ENCODE assay signal across 8 mouse cellular contexts in genomic region chr5:147185174-147185915, GRCm38 (mm10). TPM values are rescaled to one million over a fixed set of nuclear protein-coding genes. Genes with fewer than 3 reads are reported as not detected.
DNase-seq lines count a peak whose midpoint lies in the region; ATAC-seq and TF ChIP-seq lines count a peak whose summit lies in the region.
"Had no signal": no experiment of that assay in that cellular context is flagged by ENCODE, and none has a peak within 500 bp of the region (broad histone marks: within the 10 kb centered on the region; RNA-seq: fewer than 3 reads in every experiment).

No protein-coding gene starts in this region.

- no peaks in the 10 kb centered on the region for H3K36me3 ChIP-seq in lung, embryonic 16.5 days (ENCODE audit: control insufficient read depth, insufficient read depth, low read length)
- H3K36me3 ChIP-seq in forebrain, embryonic 12.5 days (replicated peaks), result no peaks in the 10 kb centered on the region
- H3K36me3 ChIP-seq in intestine, postnatal 0 days (ENCODE audit: control insufficient read depth, insufficient read depth), result no peaks in the 10 kb centered on the region
- H3K36me3 ChIP-seq in stomach, embryonic 14.5 days (ENCODE audit: control insufficient read depth, insufficient read depth, low read length), result no peaks in the 10 kb centered on the region
- H3K36me3 ChIP-seq in thymus, adult 2 months (ENCODE audit: control insufficient read depth, insufficient read depth, low read length), result no peaks in the 10 kb centered on the region

- H3K9me3 ChIP-seq in lung, embryonic 16.5 days (ENCODE audit: control insufficient read depth, low read length), result no peaks in the 10 kb centered on the region
- H3K9me3 ChIP-seq in forebrain, embryonic 12.5 days, result peaks cover 6% of the 10 kb centered on the region
- peaks cover 9% of the 10 kb centered on the region for H3K9me3 ChIP-seq in intestine, postnatal 0 days (ENCODE audit: control insufficient read depth)
- H3K9me3 ChIP-seq in stomach, embryonic 14.5 days (ENCODE audit: control insufficient read depth, low read depth, low read length), result 0 out of 2 replicates have a peak, but pooled peaks cover 4% of the 10 kb centered on the region

- H3K4me3 ChIP-seq in lung, embryonic 16.5 days (ENCODE audit: low read length), result no peak overlapping the region
- peak overlapping the region; percentile 43 for H3K4me3 ChIP-seq in forebrain, embryonic 12.5 days (replicated peaks)
- H3K4me3 ChIP-seq in intestine, postnatal 0 days (ENCODE audit: low read depth, low read length), result peak overlapping the region; percentile 41; the same call in 1 of the 2 replicates
- peak overlapping the region; percentile 8; the same call in 1 of the 2 replicates for H3K4me3 ChIP-seq in stomach, embryonic 14.5 days (ENCODE audit: low read depth, low read length)
- no peak overlapping the region for H3K4me3 ChIP-seq in thymus, adult 2 months (ENCODE audit: control insufficient read depth, insufficient read depth, low read length)

- peaks cover 8% of the 10 kb centered on the region for H3K4me1 ChIP-seq in lung, embryonic 16.5 days (replicated peaks; ENCODE audit: control insufficient read depth, insufficient read depth, low read length)
- peaks cover 45% of the 10 kb centered on the region for H3K4me1 ChIP-seq in forebrain, embryonic 12.5 days
- H3K4me1 ChIP-seq in intestine, postnatal 0 days (replicated peaks; ENCODE audit: control insufficient read depth, insufficient read depth, low read length), result no peaks in the 10 kb centered on the region
- H3K4me1 ChIP-seq in stomach, embryonic 14.5 days (ENCODE audit: control insufficient read depth, insufficient read depth, low read length), result peaks cover 5% of the 10 kb centered on the region
- H3K4me1 ChIP-seq in thymus, adult 2 months (replicated peaks; ENCODE audit: control insufficient read depth, insufficient read depth, low read length), result no peaks in the 10 kb centered on the region

- no peak for TF ChIP-seq POLR2A in thymus, adult 2 months (IDR thresholded peaks at IDR 0.05; ENCODE audit: control insufficient read depth, extremely low read depth, insufficient read depth, low read length, poor library complexity)

- TF ChIP-seq CTCF in intestine, postnatal 0 days (IDR thresholded peaks at IDR 0.05; ENCODE audit: low read depth), result no peak
- TF ChIP-seq CTCF in thymus, adult 2 months (IDR thresholded peaks at IDR 0.05; ENCODE audit: borderline replicate concordance, control insufficient read depth, extremely low read depth, insufficient read depth, low read length, poor library complexity), result no peak

- H3K27ac ChIP-seq in lung, embryonic 16.5 days (ENCODE audit: low read length), result no peak overlapping the region
- H3K27ac ChIP-seq in forebrain, embryonic 12.5 days, result no peak overlapping the region
- no peak overlapping the region for H3K27ac ChIP-seq in intestine, postnatal 0 days (ENCODE audit: low read depth, low read length)
- no peak overlapping the region for H3K27ac ChIP-seq in stomach, embryonic 14.5 days (ENCODE audit: low read length)
- no peak overlapping the region for H3K27ac ChIP-seq in thymus, adult 2 months (ENCODE audit: control insufficient read depth, insufficient read depth, low read length)

- ATAC-seq in lung, embryonic 16.5 days (ENCODE audit: low read depth), result no peak
- ATAC-seq in forebrain, embryonic 12.5 days (ENCODE audit: low FRiP score), result no peak
- ATAC-seq in intestine, postnatal 0 days, result no peak
- ATAC-seq in stomach, embryonic 14.5 days (ENCODE audit: insufficient number of reproducible peaks, insufficient read depth, low FRiP score, low read depth), result no peak
- no peak for ATAC-seq in erythroid progenitor cell, adult 5-6 weeks (replicated peaks; ENCODE audit: low FRiP score, poor library complexity, severe bottlenecking)

- peaks cover 63% of the 10 kb centered on the region for H3K27me3 ChIP-seq in lung, embryonic 16.5 days (ENCODE audit: control insufficient read depth, insufficient read depth, low read depth, low read length)
- peaks cover 96% of the 10 kb centered on the region for H3K27me3 ChIP-seq in forebrain, embryonic 12.5 days
- H3K27me3 ChIP-seq in intestine, postnatal 0 days (replicated peaks; ENCODE audit: control insufficient read depth, insufficient read depth, low read length), result peaks cover 53% of the 10 kb centered on the region
- H3K27me3 ChIP-seq in stomach, embryonic 14.5 days (ENCODE audit: control insufficient read depth, insufficient read depth, low read length), result peaks cover 48% of the 10 kb centered on the region
- peaks cover 22% of the 10 kb centered on the region for H3K27me3 ChIP-seq in thymus, adult 2 months (ENCODE audit: control insufficient read depth, insufficient read depth, low read length)

- 4% methylated on average over 15 of the region's 19 CpGs for WGBS in lung, embryonic 16.5 days
- 10% methylated on average over 11 of the region's 19 CpGs for WGBS in forebrain, embryonic 12.5 days
- 12% methylated on average over 11 of the region's 19 CpGs for WGBS in intestine, postnatal 0 days
- WGBS in stomach, embryonic 14.5 days, result 5% methylated on average over 18 of the region's 19 CpGs
- 11% methylated on average over 19 of the region's 19 CpGs for whole genome bisulfite sequencing in thymus, adult 2 months

- no peak overlapping the region for H3K9ac ChIP-seq in lung, embryonic 16.5 days (ENCODE audit: low read length)
- no peak overlapping the region for H3K9ac ChIP-seq in forebrain, embryonic 12.5 days
- H3K9ac ChIP-seq in intestine, postnatal 0 days (ENCODE audit: low read depth, low read length), result no peak overlapping the region
- no peak overlapping the region for H3K9ac ChIP-seq in stomach, embryonic 14.5 days (replicated peaks; ENCODE audit: low read depth, low read length)

- H3K4me2 ChIP-seq in lung, embryonic 16.5 days (ENCODE audit: low read depth, low read length), result peak overlapping the region; percentile 32
- peak overlapping the region; percentile 65 for H3K4me2 ChIP-seq in forebrain, embryonic 12.5 days
- peak overlapping the region; percentile 65 for H3K4me2 ChIP-seq in intestine, postnatal 0 days (replicated peaks; ENCODE audit: low read depth)
- H3K4me2 ChIP-seq in stomach, embryonic 14.5 days (replicated peaks; ENCODE audit: low read depth, low read length), result peak overlapping the region; percentile 29; the same call in 1 of the 2 replicates

- no peak for DNase-seq in lung, postnatal 36 days
- DNase-seq in thymus, adult 2 months, result no peak
- DNase-seq: kidney, adult 11 months had no signal

RNA-seq across cellular contexts. Expression of gene Gsx1, which starts 3.2 kb away (rescaled TPM):
- not detected in 2 replicates for polyA plus RNA-seq in lung, embryonic 16.5 days (2015; fragmentation: Nextera tagmentation; extraction: Ambion mirVana)
- polyA plus RNA-seq in forebrain, embryonic 12.5 days (2016; fragmentation: Nextera tagmentation; extraction: Ambion mirVana), result 8.6 and 8.7 TPM in 2 replicates
- polyA plus RNA-seq in intestine, postnatal 0 days (2015; fragmentation: Nextera tagmentation; extraction: Ambion mirVana), result not detected in 2 replicates
- polyA plus RNA-seq in stomach, embryonic 14.5 days (2014; fragmentation: Nextera tagmentation; extraction: Ambion mirVana), result not detected in 2 replicates
- polyA plus RNA-seq in thymus, adult 2 months (2012; rRNA removed), result not detected in 2 replicates
- total RNA-seq in erythroid progenitor cell, adult 5-6 weeks (2015; ENCODE audit: low replicate concordance), result not detected in 2 replicates
- not detected in 2 replicates for total RNA-seq in erythroid progenitor cell, adult 5-6 weeks (2017; ENCODE audit: low replicate concordance)

Comparison
In these comparisons a context has a peak if more than half of its experiments do, and no peak if none do; other contexts are left out.
1. H3K4me3 ChIP-seq: peak in forebrain, embryonic 12.5 days (single experiment), intestine, postnatal 0 days (single experiment) and stomach, embryonic 14.5 days (single experiment); none in lung, embryonic 16.5 days (single experiment) and thymus, adult 2 months (single experiment).
2. Peak in every context shown above with its lines, with median percentiles within 50 percentile points of each other: H3K4me2 ChIP-seq.